Mouse (Mus musculus): ENCODE results near the gene Slc2a4. TPM values are rescaled to one million over a fixed set of nuclear protein-coding genes. Genes with fewer than 3 reads are reported as not detected.
A peak's percentile ranks its signal among the peaks of the same experiment; 100 is the strongest.
"Not testable (repeated sequence)": the region's sequence is repeated elsewhere in the genome, so short reads cannot be mapped to it uniquely, and the experiment has no call there.

The Slc2a4 gene
- polyA plus RNA-seq, 3 experiments from 2014 or later: not detected

DNA sequence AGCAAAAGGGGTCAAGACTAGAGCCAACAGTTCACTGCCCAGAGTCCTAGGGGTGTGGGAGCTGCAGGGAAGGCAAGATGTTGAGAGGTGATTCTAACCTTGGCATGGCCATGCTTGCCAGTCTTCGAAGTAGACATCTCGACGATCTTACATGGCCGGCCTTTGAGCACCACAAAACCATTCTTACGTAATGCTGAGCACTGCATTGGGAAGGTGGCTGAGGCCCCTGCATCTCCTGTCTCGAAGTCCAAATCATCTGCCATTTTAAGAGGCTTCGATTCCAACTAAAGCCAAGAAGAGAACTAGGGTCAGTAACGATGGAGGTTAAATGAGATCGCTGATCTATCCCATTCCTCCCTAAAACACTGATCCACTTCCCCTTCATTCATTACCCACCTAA, 28.9 kb downstream of the Slc2a4 start:
- ATAC-seq: no peak

DNA sequence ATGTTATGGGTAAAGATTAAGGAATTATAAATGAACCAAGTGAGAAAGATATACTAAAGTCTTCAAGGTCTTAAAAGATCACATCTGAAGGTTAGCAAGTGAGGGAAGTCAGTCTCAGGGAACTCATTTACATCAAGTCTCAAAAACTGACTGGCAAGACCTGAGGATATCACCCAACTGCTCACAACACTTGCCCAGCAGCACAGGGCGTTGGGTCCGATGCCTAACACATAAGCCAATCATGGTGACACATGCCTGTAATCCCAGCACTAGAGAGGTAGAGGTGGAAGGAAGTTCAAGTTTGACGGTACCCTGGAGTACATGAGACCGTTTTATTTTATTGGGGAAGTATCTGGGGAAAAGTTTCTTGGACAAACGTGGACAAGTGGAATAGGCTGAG, 29.9 kb downstream of the Slc2a4 start:
- ATAC-seq: no peak

DNA sequence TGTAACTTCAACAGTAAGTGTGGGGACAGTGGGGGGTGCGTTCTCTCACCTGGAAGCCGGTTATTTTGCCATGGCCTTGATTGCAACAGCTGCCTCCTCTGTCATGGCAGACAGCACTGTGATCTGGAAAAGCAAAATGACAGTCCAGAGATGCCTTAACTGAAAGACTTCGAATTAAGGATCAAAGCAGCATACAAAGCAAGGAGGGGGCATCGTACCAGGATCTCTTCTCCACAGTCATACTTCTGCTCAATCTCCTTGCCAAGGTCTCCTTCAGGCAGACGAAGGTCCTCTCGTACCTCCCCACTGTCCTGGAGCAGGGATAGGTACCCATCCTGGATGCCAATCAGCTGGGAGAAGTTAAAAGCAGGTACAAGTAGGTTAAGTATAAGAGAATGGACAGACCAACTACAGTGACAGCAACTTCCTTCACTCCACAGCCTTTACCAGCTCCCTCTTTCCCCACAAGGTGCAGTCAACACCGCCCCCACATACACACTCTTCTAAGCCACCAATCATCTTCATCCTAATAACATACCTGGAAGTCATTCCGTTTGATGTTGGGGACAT, 30.5 kb downstream of the Slc2a4 start:
- ATAC-seq: no peak

DNA sequence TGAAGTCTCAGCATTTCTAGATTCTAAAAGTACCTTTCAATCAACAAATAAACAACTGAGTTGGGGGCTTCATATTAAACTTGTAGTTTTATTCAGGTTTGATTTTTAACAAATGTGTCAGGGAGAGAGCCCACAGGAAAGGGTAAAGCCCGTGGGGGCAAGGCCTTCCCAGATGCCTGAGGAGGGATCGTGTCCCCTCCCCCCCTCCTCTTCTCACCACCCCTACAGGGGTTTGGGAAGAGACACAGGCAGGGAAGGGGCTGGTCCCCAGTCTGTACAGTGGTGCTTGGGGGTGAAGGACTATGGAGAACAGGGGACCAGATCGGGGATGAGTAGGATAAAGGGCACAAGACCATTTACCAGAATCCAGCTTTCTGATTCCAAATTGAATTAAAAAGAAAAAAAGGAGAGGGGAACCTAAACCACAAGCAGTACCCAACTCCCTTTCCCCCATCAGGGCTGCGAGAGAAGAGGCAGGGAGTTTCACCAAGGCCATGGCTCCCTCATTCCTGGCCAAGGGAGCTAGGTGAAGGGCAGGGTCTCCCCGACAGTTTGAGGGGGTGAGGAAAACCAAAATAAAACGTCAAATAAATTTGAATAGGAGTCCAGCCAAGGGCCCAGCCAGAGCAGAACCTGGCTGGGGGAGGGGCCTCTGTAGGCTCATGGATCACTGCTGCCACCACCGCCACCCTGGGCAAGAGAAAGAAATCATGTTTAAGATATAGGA, 31.2 kb downstream of the Slc2a4 start:
- ATAC-seq: not testable (repeated sequence)

DNA sequence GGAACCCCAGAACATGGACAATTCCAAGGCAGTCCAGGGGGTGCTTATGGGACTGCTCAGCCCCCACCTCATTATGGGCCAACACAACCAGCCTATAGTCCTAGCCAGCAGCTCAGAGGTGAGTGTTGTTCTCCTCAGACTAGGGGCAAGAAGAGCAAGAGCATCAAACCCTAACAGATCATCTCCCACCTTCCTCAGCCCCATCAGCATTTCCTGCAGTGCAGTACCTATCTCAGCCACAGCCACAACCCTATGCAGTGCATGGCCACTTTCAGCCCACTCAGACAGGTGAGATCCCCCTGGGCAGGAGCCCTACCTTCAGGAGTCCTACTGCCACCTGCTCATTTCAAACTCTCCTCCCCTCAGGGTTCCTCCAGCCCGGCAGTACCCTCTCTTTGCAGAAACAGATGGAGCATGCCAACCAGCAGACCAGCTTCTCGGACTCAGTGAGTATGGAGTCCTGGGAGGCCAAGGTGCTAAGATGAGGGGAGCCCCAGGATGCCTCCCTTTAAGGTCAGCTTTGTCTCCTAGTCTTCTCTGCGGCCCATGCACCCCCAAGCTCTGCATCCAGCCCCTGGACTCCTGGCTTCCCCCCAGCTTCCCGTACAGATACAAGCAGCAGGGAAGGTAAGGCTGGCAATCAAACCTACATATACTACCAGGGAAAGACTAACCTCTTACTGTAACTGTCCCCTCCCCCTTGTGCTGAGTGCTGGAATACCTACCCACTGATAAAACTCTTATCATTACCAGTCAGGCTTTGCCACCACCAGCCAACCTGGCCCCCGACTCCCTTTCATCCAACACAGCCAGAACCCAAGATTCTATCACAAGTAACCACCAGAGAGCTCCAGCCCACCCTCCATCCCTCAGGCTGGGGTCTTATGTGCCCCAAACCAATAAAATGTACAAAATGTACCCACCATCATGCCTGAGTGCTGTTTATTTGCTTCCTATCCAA, 32.0 kb downstream of the Slc2a4 start:
- ATAC-seq: no peak

DNA sequence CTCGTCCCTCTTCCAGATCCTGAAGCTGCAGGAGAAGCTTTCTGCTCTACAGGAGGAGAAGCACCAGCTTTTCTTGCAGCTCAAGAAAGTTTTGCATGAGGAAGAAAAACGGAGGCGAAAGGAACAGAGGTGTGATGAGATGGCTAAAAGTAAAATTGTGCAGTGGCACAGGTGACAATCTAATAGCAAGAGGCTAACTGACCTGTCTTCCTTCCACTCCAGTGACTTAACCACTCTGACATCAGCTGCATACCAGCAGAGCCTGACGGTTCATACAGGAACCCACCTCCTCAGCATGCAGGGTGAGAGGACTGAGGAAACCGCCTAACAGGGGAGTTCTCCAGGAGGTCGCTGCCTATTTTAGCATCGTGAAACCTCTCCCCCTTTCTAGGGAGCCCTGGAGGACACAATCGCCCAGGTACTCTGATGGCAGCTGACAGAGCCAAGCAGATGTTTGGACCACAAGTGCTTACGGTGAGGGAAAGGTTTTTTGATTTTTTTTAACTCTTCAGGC, 33.0 kb downstream of the Slc2a4 start:
- ATAC-seq: no peak

DNA sequence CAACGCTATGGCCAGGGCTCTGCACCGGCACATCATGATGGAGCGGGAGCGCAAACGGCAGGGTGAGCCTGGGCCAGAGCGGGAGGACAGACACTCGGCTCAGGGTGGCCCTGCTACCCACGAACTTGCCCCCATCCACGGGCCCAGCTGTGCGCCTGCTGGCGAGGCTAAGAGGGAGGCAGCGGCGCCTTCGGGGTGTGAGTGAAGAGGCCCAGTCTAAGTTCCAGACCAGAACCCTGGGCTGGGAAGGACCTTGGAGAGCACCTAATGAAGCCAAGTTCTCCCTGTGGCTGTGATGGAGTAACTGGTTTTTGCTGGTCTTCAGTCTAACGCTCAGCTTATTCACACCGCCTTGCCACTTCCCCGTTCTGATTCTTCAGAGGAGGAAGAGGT, 33.6 kb downstream of the Slc2a4 start:
- ATAC-seq: no peak

DNA sequence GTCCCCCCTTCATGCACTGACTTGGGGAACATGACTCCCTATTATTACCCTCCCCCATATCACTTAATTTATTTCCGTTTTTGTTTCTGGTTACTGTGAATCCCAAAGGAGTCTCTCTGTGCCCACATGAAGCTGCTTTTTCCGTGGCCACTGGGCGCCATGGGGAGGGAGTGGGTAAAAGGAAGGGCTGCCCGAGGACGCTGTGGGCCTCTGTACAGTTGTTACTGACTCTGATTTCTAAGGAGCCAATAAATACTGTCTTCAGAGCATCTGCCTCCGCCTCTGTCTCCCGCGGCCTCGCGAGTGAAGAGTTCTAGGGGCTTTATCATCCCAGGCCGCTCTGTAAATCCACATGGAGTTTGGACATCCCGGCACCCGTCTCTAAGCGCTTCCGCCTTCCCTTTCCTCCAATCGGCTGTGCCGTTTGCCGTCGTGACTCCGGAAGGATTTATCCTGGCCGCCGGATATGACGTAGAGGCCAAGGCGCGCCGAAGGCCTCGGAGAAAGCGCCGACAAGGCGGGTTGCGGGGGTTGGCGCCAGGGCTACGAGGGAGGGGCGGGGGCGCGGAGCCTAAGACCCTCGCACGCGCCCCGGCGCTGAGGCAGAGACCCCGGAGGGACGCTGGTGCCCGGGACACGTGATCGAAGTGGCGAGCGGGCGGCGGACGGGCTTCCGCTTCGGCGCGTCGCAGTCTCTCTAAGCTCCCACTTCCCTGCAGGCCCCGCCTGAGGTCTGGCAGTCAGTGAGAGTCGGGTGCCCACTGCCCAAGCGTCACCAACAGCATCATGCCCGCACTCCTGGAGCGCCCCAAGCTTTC, 34.2 kb downstream of the Slc2a4 start, which contains the start of gene Gps2:
Gene Gps2 (plus strand): TSS at position 335 of the 818 bp plus-strand sequence.
- peak; percentile 91 for ATAC-seq

DNA sequence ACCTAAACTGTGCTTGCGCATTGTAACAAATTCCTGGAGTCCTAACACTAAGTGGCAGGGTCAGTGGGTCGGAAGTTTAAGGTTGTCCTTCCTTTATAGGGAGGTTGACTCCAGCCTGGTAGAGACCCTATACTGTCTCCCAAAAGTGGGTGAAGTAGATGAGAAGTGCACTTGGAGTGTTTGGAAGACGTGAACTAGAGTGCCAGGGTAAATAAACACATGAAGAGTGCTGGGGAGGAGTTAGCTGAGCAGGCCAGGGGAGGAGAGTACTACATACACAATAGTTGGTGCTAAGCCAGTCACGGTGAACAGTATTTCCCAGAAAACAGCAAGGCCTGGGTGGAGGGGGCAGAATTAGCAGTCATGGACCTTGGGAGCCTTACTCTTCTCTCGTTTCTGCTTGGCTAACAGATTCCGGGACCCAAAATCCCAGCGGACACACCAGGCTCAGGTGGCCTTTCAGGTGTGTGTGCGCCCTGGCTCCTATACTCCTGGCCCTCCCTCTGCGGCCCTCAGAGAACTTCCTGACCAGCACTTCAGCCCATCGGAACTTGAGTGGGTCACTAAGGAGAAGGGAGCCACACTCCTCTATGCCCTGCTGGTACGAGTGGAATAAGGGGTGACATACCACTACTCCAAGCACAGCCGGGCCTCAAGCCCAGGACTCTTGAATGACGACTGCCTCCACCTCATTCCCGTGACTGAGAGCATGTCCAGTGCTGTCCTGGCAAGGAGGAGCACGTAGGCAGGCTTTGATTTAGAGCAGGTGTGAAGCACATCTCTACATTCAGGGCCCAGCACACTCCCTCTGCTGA, 35.1 kb downstream of the Slc2a4 start:
- no peak for ATAC-seq

DNA sequence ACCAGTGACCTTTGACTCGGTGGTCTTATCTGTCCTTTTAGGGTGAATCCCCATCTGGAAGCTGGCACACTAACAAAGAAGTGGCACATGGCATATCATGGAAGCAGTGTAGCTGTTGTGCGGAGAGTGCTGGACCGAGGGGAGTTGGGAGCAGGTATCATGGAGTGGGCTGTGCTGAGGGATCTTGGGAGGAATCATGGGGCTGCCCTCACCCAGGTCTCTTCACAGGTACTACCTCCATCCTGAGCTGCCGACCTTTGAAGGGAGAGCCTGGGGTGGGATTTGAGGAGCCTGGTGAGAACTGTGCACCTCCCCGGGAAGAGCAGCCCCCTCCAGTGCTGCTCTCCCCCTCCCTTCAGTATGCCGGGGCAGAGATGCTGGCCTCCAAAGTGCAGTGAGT, 36.3 kb downstream of the Slc2a4 start:
- ATAC-seq: no peak

DNA sequence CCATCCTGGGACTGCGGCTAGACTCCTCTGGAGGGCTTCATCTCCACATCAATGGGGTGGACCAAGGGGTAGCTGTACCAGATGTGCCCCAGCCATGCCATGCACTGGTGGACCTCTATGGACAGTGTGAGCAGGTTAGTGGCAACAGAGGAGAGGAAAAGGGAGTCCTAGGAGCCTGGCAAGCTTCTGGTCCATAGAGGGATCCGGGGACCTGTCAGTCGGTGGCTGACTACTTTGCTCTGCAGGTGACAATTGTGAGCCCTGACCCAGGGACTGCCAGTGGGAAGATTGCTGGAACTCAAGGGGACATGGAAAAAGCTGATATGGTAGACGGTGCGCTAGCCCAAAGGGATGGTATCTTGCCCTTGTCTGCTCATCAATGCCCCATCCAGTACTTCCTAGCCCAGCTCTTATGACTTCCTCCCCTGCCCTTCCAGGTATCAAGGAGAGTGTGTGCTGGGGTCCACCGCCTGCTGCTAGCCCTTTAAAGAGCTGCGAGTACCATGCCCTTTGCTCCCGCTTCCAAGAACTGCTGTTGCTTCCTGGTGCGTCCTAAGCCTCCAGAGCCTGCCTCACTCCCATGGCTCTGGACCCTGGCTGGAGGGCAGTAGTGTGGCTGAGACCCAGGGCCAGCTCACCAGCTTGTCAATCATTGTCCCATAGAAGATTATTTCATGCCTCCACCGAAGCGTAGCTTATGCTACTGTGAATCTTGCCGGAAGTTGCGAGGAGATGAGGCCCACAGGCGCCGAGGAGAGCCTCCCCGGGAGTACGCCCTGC, 37.0 kb downstream of the Slc2a4 start:
- ATAC-seq: no peak

DNA sequence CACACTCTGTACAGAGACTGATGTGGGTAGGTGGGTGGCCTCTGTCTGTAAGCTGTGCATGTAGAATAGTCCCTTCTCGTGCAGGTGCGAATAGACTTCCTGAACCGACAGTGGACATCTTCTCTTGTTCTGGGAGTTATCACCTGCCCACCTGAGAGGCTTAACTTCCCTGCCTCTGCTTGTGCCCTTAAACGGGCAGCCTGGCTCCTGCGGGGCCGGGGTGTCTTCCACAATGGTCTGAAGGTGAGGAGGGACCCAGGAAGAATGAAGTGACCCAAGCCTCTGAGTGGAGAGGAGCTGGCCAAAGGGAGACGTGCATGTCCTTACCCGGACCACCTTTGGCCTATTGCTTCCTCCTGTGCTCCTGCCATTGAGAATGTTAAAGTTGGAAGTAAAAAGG, 37.8 kb downstream of the Slc2a4 start:
- no peak for ATAC-seq

DNA sequence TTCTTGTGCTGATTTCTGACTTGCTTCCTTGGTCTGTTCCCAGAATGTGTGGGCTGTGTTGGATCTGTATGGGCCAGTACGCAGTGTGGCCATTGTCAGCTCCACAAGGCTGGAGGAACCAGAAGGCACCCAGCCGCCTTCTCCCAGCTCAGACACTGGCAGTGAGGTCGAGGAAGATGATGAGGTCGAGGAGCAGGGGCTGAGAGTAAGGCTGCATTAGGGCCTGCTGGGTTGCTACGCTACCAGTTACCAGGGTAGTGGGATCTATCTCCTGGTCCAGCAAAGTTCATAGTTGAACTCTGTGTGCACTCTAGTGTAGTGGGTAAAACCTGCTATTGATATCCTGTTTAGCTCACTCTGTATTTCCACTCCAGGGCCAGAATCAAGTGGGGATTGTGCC, 38.8 kb downstream of the Slc2a4 start:
- no peak for ATAC-seq

DNA sequence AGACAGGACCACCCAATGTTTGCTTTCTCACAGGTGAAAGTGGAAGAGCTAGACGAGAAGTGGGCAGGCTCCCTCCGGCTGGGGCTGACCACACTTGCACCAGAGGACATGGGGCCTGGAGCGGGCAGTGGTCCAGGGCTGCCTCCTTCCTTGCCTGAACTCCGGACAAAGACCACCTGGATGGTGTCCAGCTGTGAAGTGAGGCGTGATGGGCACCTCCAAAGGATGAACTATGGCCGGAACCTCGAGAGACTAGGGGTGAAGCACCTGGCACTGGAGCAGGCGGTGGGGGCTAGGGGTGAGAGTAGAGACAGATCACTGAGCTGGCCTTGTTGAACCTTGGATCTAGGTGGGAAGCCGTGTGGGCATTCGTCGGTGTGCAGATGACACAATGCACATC, 39.3 kb downstream of the Slc2a4 start:
- ATAC-seq: no peak

DNA sequence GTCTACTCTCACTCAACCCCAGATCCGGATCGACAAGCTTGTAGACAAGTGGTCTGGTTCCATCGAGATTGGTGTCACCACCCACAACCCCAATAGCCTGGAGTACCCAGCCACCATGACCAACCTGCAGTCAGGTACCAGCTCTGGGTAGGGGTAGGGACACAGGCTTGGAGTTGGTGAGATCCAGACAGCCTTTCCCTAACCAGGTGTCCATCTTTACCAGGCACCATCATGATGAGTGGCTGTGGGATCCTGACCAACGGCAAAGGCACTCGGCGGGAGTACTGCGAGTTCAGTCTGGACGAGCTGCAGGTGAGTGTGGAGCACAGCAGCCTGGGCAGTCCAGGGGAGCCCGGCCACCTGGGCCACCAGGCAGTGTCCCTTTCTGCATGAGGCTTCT, 43.7 kb downstream of the Slc2a4 start:
- no peak for ATAC-seq

DNA sequence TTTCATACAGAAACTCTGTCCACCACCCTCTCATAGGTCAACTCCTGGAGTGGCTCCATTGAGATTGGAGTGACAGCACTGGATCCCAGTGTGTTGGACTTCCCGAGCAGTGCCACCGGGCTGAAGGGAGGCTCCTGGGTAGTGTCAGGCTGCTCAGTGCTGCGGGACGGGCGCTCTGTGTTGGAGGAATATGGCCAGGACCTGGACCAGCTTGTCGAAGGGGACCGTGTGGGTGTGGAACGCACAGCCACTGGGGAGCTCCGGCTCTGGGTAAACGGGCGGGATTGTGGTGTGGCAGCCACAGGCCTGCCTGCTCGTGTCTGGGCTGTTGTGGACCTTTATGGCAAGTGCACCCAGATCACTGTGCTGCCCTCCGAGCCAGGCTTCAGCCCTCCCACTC, 45.0 kb downstream of the Slc2a4 start:
- ATAC-seq: no peak

DNA sequence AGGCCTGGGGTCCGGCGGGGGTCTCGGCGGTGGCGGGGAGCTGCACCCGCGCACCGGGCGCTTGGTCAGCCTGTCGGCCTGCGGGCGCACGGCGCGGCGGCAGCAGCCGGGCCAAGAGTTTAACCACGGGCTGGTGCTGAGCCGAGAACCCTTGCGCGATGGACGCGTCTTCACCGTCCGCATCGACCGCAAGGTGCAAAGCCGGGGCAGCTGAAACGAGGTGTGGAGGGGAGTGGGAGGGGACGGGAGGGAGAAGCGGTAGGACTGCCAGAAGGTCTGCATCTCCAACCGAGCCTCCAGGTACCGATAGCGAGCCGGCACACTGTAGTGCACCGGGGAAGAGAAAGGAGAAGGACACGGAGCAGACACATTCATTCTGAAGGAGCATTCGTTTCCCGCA, 46.0 kb downstream of the Slc2a4 start:
- ATAC-seq: no peak

DNA sequence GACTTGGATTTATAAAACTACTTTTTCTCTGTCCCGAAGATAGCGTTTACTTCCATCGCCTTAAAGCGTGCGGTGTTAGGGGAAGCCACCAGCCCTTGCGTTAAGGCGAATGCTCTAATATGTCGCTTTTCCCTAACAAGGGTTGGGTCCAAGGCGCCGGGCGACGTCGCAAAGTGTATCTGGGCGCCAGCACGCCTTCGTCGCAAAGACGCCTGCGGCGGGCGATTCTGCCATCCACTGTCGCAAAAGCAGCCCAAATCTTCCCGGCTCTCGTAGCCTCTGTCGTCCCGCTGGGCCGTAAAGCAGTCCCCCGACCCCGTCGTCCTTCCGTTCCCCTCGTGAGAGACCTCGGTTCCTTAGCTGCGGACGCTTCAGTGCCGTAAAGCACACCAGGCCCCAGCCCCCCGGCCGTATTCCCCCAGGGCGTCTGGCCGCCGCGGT, 46.6 kb downstream of the Slc2a4 start:
- peak; percentile 70 for ATAC-seq

DNA sequence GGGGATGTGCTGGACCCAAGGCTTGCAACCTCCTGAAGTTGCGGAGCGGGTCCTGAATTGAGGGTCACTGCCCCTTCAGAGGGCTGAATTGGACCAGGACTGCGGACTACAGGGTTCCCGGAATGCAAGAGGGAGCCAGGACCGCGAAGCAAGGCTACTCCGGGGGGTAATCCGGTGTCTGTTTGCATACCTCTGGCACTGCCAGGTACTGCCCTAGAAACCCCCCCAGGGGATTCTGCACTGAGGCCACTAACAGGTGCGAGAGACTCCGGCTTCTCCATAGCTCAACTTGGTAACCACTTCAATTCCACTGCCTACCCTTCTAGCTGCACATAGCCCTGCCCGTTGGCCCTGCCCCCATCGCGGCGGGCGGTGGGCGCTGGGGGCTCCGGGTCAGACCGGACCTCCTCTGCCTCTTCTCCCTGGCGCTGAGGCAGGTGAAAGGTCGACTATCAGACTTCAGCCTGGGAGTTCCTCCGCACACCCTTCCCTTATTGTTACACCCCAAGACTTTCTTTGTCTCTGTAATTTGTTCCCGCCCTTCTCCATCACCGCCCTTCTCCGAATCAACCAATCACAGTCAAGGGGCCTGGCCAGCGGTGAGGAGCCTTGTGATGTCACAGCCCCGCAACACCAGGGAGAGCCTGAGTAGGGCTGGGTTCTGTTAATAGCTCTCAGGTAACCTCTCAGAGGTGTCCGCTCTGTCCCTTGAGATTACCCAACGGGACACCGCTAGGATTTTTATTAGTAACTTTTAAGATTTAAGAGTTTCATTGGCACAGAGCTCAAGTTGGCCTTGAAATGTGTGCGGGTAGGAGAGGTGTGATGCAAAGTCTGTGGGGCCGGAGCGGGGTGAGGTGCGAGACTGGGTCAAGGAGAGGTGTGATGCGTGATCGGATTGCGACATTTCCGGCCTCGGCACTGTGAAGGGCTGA, 47.2 kb downstream of the Slc2a4 start, which contains the start of the genes 2810408A11Rik and Neurl4:
Gene 2810408A11Rik (minus strand): TSS at position 517 of the 935 bp plus-strand sequence.
Gene Neurl4 (plus strand): TSS at position 602 of the 935 bp plus-strand sequence.
- ATAC-seq: peak; percentile 94

All from inflammation-experienced regulatory T-cells, adult 6 months (primary cell).